Mouse (Mus musculus): Measurements from ENCODE around the gene Taar7d. TPM values are rescaled to one million over a fixed set of nuclear protein-coding genes. Genes with fewer than 3 reads are reported as not detected.

Gene Taar7d
- not detected in 2 replicates for total RNA-seq (2012; rRNA removed)
- total RNA-seq (2014; rRNA removed) = not detected in 2 replicates
- polyA plus RNA-seq (2012; ENCODE audit: insufficient read length, low read depth) = not detected in 2 replicates

- no peak for DNase-seq (ENCODE audit: extremely low read depth)
- Histone ChIP-seq H3K4me3 (replicated peaks in 1 of 3; ENCODE audit: low read depth in 2 of 3, low read length in 2 of 3, poor library complexity in 1 of 3) (no peak within 1 kb of the TSS), H3K27me3 (replicated peaks) (no peaks in the 10 kb centered on the region), H3K9me3 (replicated peaks; ENCODE audit: low read length) (peaks cover 2% of the 10 kb centered on the region), H3K4me2 (ENCODE audit: insufficient read depth, low read depth, poor library complexity, severe bottlenecking) (no peak within 1 kb of the TSS), H3K9ac (ENCODE audit: insufficient read depth, low read depth) (no peak within 1 kb of the TSS), H3K36me3 (replicated peaks in 1 of 2; ENCODE audit: control insufficient read depth in 1 of 2, insufficient read depth in 1 of 2, low read length in 1 of 2) (no peaks in the 10 kb centered on the region), H3K79me2 (replicated peaks; ENCODE audit: control insufficient read depth, extremely low read depth, insufficient read depth, poor library complexity, severe bottlenecking) (no peaks in the 10 kb centered on the region), H3K4me1 (ENCODE audit: control insufficient read depth in 1 of 2, insufficient read depth in 2 of 2) (peaks cover 0 to 8% of the 10 kb centered on the region in 2 experiments; a peak in 2 of 4 replicates), H3K27ac (ENCODE audit: insufficient read depth, low read depth) (no peak within 1 kb of the TSS)
- no peak for TF ChIP-seq MYC (IDR thresholded peaks at IDR 0.05; ENCODE audit: low read depth, low read length)
- TF ChIP-seq TBP (conservative IDR thresholded peaks at IDR 0.05; ENCODE audit: low read depth, low read length) = no peak
- TF ChIP-seq POLR2AphosphoS2 (IDR thresholded peaks at IDR 0.05; ENCODE audit: low read depth, low read length) = no peak
- no peak for TF ChIP-seq ZKSCAN1 (IDR thresholded peaks at IDR 0.05; ENCODE audit: borderline replicate concordance, low read depth, low read length)
- no peak for TF ChIP-seq ELF1 (IDR thresholded peaks at IDR 0.05; ENCODE audit: low read depth, low read length)
- no peak for TF ChIP-seq KAT2A (IDR thresholded peaks at IDR 0.05; ENCODE audit: insufficient replicate concordance, low read length)
- no peak for TF ChIP-seq ZMIZ1 (IDR thresholded peaks at IDR 0.05; ENCODE audit: low read depth, low read length)
- no peak for TF ChIP-seq MEF2A (IDR thresholded peaks at IDR 0.05; ENCODE audit: borderline replicate concordance, low read depth, low read length)
- no peak for TF ChIP-seq HCFC1 (IDR thresholded peaks at IDR 0.05; ENCODE audit: low read depth, low read length)
- no peak for TF ChIP-seq MAX (IDR thresholded peaks at IDR 0.05; ENCODE audit: low read length)
- no peak for TF ChIP-seq GABPA (IDR thresholded peaks at IDR 0.05; ENCODE audit: insufficient replicate concordance, low read depth, low read length)
- no peak for TF ChIP-seq POLR2A (IDR thresholded peaks at IDR 0.05; ENCODE audit: low read depth, low read length)
- no peak for TF ChIP-seq TCF12 (IDR thresholded peaks at IDR 0.05; ENCODE audit: low read depth, low read length)
- no peak for TF ChIP-seq NRF1 (IDR thresholded peaks at IDR 0.05; ENCODE audit: low read depth, low read length)
- TF ChIP-seq CTCF (conservative IDR thresholded peaks at IDR 0.05 in 1 of 2, IDR thresholded peaks at IDR 0.05 in 1 of 2; ENCODE audit: low read depth in 2 of 2, low read length in 2 of 2) = no peak
- TF ChIP-seq BHLHE40 (IDR thresholded peaks at IDR 0.05; ENCODE audit: low read depth, low read length) = no peak
- no peak for TF ChIP-seq UBTF (IDR thresholded peaks at IDR 0.05; ENCODE audit: low read depth, low read length)
- in situ Hi-C loops (cut with MboI; ENCODE audit: low pct_ligation_motif_present, low pct_unique_long_range_greater_than_20kb, low sequenced_read_pairs) = no loop called here
- dilution Hi-C loops (cut with MboI; ENCODE audit: extremely low pct_ligation_motif_present, extremely low pct_unique_long_range_greater_than_20kb, low sequenced_read_pairs) = no loop called here
Measured at GRCm38 (mm10) chr10:24026922-24027321, at the start of gene Taar7d. TSS of gene Taar7d (plus strand) at chr10:24027222.

GRCm38 (mm10) chr10:23977958-23978357 is 49.1 kb upstream of the Taar7d start:
- dilution Hi-C loops (cut with MboI; ENCODE audit: extremely low pct_ligation_motif_present, extremely low pct_unique_long_range_greater_than_20kb, low sequenced_read_pairs) (no loop called here), in situ Hi-C loops (cut with MboI; ENCODE audit: low pct_ligation_motif_present, low pct_unique_long_range_greater_than_20kb, low sequenced_read_pairs) (no loop called here)
- H3K79me2 ChIP-seq (replicated peaks; ENCODE audit: control insufficient read depth, extremely low read depth, insufficient read depth, poor library complexity, severe bottlenecking) = no peaks in the 10 kb centered on the region
- no peaks in the 10 kb centered on the region for H3K9me3 ChIP-seq (replicated peaks; ENCODE audit: low read length)
- no peaks in the 10 kb centered on the region for H3K27me3 ChIP-seq (replicated peaks)
- H3K27ac ChIP-seq (ENCODE audit: insufficient read depth, low read depth) = no peak overlapping the region
- no peaks in the 10 kb centered on the region for H3K4me1 ChIP-seq (ENCODE audit: control insufficient read depth in 1 of 2, insufficient read depth in 2 of 2)
- H3K4me3 ChIP-seq (replicated peaks in 1 of 3; ENCODE audit: low read depth in 2 of 3, low read length in 2 of 3, poor library complexity in 1 of 3) = no peak overlapping the region
- DNase-seq (ENCODE audit: extremely low read depth) = no peak
- H3K4me2 ChIP-seq (ENCODE audit: insufficient read depth, low read depth, poor library complexity, severe bottlenecking) = no peak overlapping the region
- no peak for TF ChIP-seq TCF12 (IDR thresholded peaks at IDR 0.05; ENCODE audit: low read depth, low read length)
- no peak for TF ChIP-seq TBP (conservative IDR thresholded peaks at IDR 0.05; ENCODE audit: low read depth, low read length)
- TF ChIP-seq SIN3A (IDR thresholded peaks at IDR 0.05; ENCODE audit: low read length) = no peak
- TF ChIP-seq MAZ (IDR thresholded peaks at IDR 0.05; ENCODE audit: low read depth, low read length) = no peak
- no peak for TF ChIP-seq UBTF (IDR thresholded peaks at IDR 0.05; ENCODE audit: low read depth, low read length)
- no peak for TF ChIP-seq MXI1 (IDR thresholded peaks at IDR 0.05; ENCODE audit: low read depth, low read length)
- H3K9ac ChIP-seq (ENCODE audit: insufficient read depth, low read depth) = no peak overlapping the region
- no peaks in the 10 kb centered on the region for H3K36me3 ChIP-seq (replicated peaks in 1 of 2; ENCODE audit: control insufficient read depth in 1 of 2, insufficient read depth in 1 of 2, low read length in 1 of 2)

Measured in CH12.LX (cell line).